Comparison of ENCODE assay signal across 11 mouse cellular contexts in genomic region chr6:101276261-101276660, GRCm38 (mm10).
"Had no signal": no experiment of that assay in that cellular context is flagged by ENCODE, and none has a peak within 500 bp of the region (broad histone marks: within the 10 kb centered on the region; RNA-seq: fewer than 3 reads in every experiment).

No protein-coding gene starts in this region.

- H3K27me3 ChIP-seq: liver, embryonic 13.5 days; lung, embryonic 15.5 days; stomach, embryonic 15.5 days had no signal

- H3K27ac ChIP-seq: layer of hippocampus, adult 2 months; limb, embryonic 12.5 days; liver, embryonic 13.5 days; lung, embryonic 15.5 days; midbrain, embryonic 13.5 days; stomach, embryonic 15.5 days had no signal

- H3K9me3 ChIP-seq: limb, embryonic 12.5 days; liver, embryonic 13.5 days; lung, embryonic 15.5 days; midbrain, embryonic 13.5 days; stomach, embryonic 15.5 days had no signal

- H3K4me3 ChIP-seq: layer of hippocampus, adult 2 months; limb, embryonic 12.5 days; liver, embryonic 13.5 days; lung, embryonic 15.5 days; midbrain, embryonic 13.5 days; stomach, embryonic 15.5 days had no signal

- H3K9ac ChIP-seq: limb, embryonic 12.5 days; liver, embryonic 13.5 days; liver, postnatal 0 days; lung, embryonic 15.5 days; midbrain, embryonic 13.5 days; stomach, embryonic 15.5 days had no signal

- DNase-seq: kidney, postnatal 25 days; liver; liver, embryonic 13.5 days; liver, postnatal 0 days; right cerebral cortex, postnatal 14 days; thymus, postnatal 4 days had no signal

- H3K4me2 ChIP-seq: limb, embryonic 12.5 days; liver, embryonic 13.5 days; lung, embryonic 15.5 days; midbrain, embryonic 13.5 days; stomach, embryonic 15.5 days had no signal

- ATAC-seq: liver, postnatal 0 days; midbrain, embryonic 13.5 days had no signal

- H3K36me3 ChIP-seq: liver, embryonic 13.5 days; lung, embryonic 15.5 days; midbrain, embryonic 13.5 days; stomach, embryonic 15.5 days had no signal
